Mouse (Mus musculus) bone marrow, adult 2 months (tissue): Measurements from ENCODE around the gene Ilk.

Source experiments
- CTCF ChIP-seq: fragments of 200-500 bp; IDR thresholded peaks from 2 replicates; pipeline ENCODE4 v1.5.1; 2011; ENCODE audit warnings: low read length, control low read depth; ENCODE audit not compliant: control insufficient read depth, insufficient read depth
- POLR2A ChIP-seq: fragments of 200-500 bp; IDR thresholded peaks from 2 replicates; pipeline ENCODE4 v1.6.1; 2011; ENCODE audit warnings: low read depth, mild to moderate bottlenecking, control low read depth, low read length, borderline replicate concordance; ENCODE audit not compliant: control insufficient read depth

DNA sequence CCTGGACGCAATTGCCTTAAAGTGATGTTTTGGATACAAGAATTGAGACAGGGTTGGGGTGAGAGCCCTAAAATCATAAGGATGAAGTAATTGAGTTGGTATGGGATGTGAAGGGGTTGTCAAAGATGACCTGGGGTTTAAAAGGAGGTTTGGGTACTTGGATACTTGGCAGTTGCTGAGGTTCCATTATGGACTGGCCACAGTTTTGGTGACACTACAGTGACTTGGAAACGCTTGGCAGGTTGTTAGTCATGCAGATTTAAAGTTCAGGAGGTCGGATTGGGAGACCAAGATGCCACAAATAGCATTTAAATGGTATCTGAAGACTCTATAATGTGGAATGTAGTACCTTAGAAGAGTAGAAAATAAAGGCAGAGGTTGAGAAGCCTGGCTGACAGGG, 1.3 kb downstream of the Ilk start:
- no peak for TF ChIP-seq CTCF
- no peak for TF ChIP-seq POLR2A
